Mouse (Mus musculus) frontal cortex, postnatal 36 days (tissue): ENCODE data around the gene Lrba.

Experiments
- DNase-seq, 2 experiments: peaks; one replicate each; pipeline ENCODE4 v3.0.0; 2022; ENCODE audit warnings: low spot score in 2 of 2

The Lrba gene

GRCm38 (mm10) chr3:86677573-86678155, 453.2 kb downstream of the Lrba start:
- DNase-seq, result no peak

GRCm38 (mm10) chr3:86687571-86688209, 463.2 kb downstream of the Lrba start:
- DNase-seq, result no peak

GRCm38 (mm10) chr3:86688438-86688837, 464.0 kb downstream of the Lrba start:
- no peak for DNase-seq

GRCm38 (mm10) chr3:86689305-86689704, 464.8 kb downstream of the Lrba start:
- peak in 1 of 2 experiments; percentile 12 for DNase-seq

DNA sequence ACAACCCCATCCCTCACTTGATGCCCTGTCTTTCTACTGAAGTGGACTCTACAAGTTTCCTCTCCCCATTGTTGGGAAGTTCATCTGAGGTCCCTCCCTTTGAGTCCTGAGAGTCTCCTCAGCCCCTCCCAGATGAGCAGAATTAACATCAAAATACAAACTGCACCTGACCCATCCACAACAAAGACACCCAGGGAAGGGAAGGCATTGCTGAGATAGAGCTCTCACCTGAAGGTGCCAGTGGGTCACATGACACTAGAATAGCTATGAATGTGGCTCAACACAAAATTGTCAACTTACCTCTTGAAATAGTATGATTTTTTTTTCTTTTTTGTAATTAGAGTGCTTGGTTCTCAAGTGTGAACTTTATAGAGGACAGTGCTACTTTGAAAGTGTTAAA, 468.3 kb downstream of the Lrba start:
- DNase-seq, result no peak

DNA sequence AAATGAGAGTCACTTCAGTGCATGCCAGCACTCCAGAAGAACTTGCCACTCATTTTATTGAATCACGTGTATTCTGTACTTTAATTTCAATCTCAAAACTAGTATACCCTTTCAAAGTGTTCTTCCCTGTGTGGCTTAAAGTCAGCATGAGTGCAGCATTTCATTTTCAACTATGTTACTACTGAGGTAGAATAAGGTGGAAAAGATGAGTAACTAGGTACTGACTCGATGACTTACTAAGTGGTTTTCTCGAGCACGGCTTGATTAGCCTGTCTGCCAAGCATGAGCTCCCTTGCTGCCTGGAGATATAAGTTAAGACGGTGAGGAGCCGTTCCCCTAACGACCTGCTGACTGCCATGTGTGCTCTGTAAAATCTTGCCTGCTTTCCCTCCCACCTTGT, 469.1 kb downstream of the Lrba start:
- DNase-seq, result no peak

DNA sequence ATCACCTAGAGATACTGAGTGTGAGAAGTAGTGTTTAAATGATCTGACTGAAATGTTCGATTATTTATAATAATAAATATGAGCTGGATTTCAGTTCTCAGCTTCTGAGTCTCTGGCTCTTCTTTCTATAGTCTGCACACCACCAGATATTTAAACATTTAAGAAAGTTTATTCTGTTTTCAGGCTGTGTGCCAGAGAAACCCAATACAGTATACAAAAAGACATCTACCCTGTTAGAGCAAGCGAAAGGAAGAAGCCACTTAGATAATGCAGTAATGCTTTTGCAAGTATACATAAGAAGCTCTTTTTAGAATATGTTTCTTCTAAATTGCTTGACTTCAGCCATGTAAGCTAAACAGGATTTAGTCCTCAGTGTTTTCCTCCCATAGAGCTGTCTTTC, 474.5 kb downstream of the Lrba start:
- no peak for DNase-seq

GRCm38 (mm10) chr3:86701163-86701563, 476.7 kb downstream of the Lrba start:
- no peak for DNase-seq

DNA sequence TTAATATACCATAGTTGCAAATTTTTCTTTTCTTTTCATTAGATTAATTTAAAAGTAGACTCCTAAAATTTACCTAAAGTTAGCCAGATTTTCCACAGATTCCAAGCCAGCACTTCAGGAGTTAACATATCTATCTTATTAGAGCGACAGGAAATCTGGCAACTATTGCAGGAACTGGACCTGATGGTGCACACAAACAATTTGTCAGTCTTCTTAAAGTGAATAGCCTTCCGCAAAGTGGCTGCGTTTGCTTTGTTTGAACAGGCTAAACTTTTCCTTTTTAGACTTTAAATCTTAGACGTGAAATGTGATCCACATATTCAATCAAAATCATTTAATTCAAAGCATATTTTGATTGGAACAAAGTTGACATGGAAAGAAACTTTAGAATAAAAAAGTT, 485.0 kb downstream of the Lrba start:
- DNase-seq, result no peak

DNA sequence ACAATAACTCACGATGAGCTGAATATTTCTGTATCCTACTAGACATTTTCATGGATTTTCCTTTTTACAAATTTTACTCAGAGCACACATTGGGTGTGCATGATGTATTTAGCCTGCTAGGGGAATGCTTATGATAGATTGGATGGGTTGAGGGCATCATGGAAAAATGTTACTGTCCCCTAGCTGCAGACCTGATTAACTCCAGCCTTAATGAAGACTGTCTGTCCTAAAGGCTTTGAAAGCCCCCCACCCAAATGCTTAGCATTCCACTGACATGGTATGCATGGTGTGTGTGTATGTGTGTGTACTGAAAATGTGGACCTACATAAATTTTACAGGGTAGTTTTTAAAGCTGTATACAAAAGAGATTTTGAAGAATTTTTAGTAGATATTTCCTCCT, 487.1 kb downstream of the Lrba start:
- DNase-seq, result no peak

DNA sequence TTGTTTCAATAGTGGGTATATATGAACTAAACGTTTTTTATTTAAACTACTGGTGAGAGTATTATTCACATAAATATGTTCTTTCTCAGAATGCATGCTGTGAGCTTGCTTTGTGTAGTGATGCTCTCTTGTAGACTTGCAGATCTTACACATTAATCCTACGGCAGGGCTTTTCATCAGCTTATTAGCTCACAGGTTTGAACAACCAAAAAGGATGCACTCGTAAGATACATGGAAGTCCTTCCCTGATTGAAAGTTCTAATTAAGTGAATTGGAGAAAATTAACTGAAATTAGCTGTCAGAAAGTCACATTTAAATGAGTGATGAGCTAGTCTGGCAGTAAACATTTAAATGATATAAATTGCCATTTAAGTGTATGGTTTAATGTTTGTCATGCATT, 488.3 kb downstream of the Lrba start:
- DNase-seq, result no peak

DNA sequence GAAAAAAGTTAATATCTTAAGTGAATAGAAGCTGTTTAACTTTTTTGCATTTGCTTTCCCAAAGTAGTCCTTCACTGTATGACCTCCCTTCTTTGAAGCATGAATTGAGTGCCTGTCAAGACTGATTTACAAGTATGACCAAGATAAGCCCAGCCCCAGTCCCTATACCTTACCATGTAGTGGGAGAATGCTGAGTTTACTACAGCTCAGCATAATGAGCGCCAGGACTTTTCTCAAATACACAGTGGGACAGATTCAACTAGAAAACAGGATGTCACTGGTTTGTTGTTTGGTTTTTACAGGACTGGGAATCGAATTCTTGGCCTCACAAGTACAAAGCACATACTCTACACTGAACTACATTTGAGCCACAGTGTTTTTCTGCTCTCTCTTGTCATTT, 490.0 kb downstream of the Lrba start:
- DNase-seq, result no peak

GRCm38 (mm10) chr3:86723415-86724298, 499.2 kb downstream of the Lrba start:
- peak in 1 of 2 experiments; percentile 18 for DNase-seq

DNA sequence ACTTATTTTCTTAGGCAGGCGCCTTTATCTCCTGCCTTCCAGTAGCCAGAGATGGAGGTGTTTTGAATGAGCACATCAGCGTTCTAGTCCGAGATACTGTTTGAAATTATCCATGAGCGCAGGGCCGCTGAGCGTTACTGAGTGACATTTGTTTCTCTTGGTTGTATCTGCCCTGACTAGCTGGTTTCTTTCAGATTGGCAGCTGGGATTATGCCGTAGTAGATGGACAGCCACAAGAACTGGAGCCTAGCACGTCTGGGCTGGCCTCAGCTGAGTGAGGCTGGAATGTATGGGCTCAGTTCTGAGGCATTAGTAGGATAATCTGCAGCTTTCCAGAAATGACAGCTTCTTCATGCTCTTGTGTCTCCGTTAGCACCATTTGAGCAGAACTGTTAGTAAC, 500.6 kb downstream of the Lrba start:
- DNase-seq, result no peak

- DNase-seq, result no peak
These were observed 514.4 kb downstream of the Lrba start for GRCm38 (mm10) chr3:86738831-86739230.

GRCm38 (mm10) chr3:86739745-86740144, 515.3 kb downstream of the Lrba start:
- DNase-seq, result no peak

- no peak for DNase-seq
These were observed 520.9 kb downstream of the Lrba start for GRCm38 (mm10) chr3:86745348-86745747.

DNA sequence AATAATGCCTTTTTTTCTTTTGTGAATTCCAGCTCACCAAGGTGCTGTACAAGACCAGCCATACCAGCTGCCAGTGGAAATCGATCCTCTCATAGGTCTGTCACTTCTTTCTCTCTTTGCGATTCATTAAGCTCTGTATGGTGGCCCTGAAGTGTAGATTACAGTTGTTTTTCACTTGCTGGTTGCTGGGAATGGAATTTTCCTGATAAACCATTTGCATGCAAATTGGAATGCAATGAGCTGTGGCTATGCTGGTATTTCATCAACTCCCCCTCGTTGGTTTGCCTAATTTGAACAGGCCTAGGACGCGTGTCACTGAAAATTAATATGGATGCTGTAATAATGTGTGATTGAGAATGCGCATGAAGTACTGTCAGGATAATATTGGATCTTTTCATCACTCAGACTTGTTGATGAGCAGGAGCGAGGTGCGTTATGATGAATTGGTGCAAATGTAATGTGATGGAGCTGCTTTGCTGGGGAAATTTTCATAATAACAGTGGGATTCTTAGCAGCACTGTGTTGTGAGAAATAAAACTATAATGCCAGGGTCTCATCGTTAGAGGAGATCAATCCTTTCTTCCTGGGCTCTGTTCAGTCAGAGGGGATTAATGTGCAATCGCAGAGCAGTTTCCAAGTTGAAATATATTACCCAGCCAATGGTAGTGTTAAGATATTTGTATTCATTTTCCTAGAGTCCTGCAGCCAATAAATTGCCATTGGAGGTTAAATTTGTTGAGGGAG, 521.5 kb downstream of the Lrba start:
- no peak for DNase-seq

DNA sequence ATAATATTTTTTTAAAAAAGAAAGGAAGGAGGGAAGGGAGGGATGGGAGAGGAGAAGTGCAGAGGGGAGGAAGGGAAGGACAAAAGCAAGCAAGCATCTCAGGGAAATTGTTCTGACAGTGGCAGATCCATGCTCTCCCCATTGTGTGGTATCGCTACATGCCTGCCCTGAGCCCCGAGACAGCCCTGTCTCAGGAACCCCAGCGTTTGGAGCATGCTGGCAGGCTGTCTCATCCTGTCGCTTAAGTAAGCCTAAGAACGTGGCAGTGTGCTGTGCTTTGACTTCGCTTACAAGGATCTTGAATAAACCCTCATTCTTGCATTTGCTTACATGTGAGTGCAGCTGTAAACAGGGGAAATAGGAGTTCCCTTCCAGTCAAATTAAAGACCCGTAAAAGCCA, 526.2 kb downstream of the Lrba start:
- DNase-seq, result no peak

GRCm38 (mm10) chr3:86754178-86754577, 529.7 kb downstream of the Lrba start:
- no peak for DNase-seq

DNA sequence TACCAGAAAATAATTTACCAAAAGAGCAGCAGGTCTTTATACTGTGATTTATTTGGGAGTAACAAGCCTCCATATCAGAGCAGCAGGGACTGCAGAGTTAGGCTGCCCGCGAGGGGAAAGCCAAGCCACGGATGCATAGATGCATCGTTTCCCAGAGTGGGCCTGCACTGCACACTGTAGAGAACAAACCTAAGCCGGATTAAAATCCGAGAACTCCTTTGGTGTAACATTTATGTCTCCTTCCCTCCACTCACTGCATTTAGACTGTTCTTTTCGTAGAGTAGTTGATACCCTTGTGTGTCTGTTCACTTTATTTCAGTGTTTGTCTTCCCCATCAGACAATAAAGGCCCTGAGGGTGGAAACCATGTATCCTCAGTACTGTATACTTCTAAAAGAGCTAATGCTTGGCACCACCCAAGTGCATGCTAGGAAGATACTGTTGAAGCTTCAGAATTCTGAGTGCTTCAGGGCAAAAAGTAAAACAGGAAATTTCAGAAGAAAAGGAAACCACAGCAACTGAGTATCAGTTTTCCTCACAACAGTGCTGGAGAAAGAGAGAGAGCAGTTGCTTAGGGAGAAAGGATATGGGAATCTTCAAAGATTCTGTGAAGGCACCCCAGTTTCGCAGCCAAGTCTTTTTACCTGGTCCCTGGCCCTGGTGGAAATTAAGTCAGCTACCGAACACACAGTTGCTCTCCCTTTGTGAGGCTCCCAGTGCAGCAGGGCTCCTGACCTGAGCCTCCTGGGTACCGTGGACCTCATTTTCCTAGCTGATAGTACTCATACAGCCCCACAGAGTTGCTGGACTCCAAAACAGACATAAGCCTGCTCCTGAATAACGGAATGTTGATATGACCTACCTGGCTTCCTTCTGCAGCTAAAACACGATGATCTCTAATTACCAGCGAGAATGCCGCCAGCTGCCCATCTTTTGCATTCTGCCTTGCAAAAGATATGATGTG, 530.4 kb downstream of the Lrba start:
- no peak for DNase-seq
